In genomic region chr9:86695199-86695817, GRCm38 (mm10) we compare ENCODE assay signal across 8 mouse cellular contexts. TPM values are rescaled to one million over a fixed set of nuclear protein-coding genes. Genes with fewer than 3 reads are reported as not detected.
A peak's percentile ranks its signal among the peaks of the same experiment; 100 is the strongest.
DNase-seq lines count a peak whose midpoint lies in the region; ATAC-seq lines count a peak whose summit lies in the region.

No protein-coding gene starts in this region.

- 1% methylated on average over 34 of the region's 56 CpGs for WGBS in intestine, embryonic 15.5 days
- under 1% methylated on average over 28 of the region's 56 CpGs for WGBS in limb, embryonic 15.5 days
- WGBS in midbrain, embryonic 14.5 days, result under 1% methylated on average over 54 of the region's 56 CpGs

- no peaks in the 10 kb centered on the region; the same call in 1 of the 2 replicates for H3K4me1 ChIP-seq in intestine, embryonic 15.5 days (replicated peaks)
- H3K4me1 ChIP-seq in limb, embryonic 15.5 days, result peaks cover 5% of the 10 kb centered on the region
- no peaks in the 10 kb centered on the region for H3K4me1 ChIP-seq in midbrain, embryonic 14.5 days (ENCODE audit: control insufficient read depth, insufficient read depth, low read length)

- intact Hi-C loops in gastrocnemius, postnatal 14 days (cut with DNase I; ENCODE audit: low total_unique reads), result no loop called here

- H3K27ac ChIP-seq in intestine, embryonic 15.5 days, result 0 out of 2 replicates have a peak overlapping the region, but pooled peaks have one; percentile 17
- peak overlapping the region; percentile 86 for H3K27ac ChIP-seq in limb, embryonic 15.5 days
- H3K27ac ChIP-seq in midbrain, embryonic 14.5 days (replicated peaks; ENCODE audit: low read depth, low read length), result peak overlapping the region; percentile 55

- peak overlapping the region; percentile 98 for H3K4me2 ChIP-seq in intestine, embryonic 15.5 days (replicated peaks)
- peak overlapping the region; percentile 90 for H3K4me2 ChIP-seq in limb, embryonic 15.5 days
- peak overlapping the region; percentile 78 for H3K4me2 ChIP-seq in midbrain, embryonic 14.5 days (ENCODE audit: low read length)

- H3K36me3 ChIP-seq in intestine, embryonic 15.5 days, result no peaks in the 10 kb centered on the region
- H3K36me3 ChIP-seq in limb, embryonic 15.5 days, result no peaks in the 10 kb centered on the region
- no peaks in the 10 kb centered on the region for H3K36me3 ChIP-seq in midbrain, embryonic 14.5 days (ENCODE audit: control insufficient read depth, insufficient read depth, low read length)

- no peaks in the 10 kb centered on the region for H3K9me3 ChIP-seq in intestine, embryonic 15.5 days
- H3K9me3 ChIP-seq in limb, embryonic 15.5 days, result no peaks in the 10 kb centered on the region
- H3K9me3 ChIP-seq in midbrain, embryonic 14.5 days (ENCODE audit: control insufficient read depth, low read length), result no peaks in the 10 kb centered on the region

- ATAC-seq in intestine, embryonic 15.5 days, result peak; percentile 60
- ATAC-seq in limb, embryonic 15.5 days (ENCODE audit: insufficient number of reproducible peaks, low FRiP score, low TSS enrichment, low read depth), result 0 out of 2 replicates have a peak, but pooled peaks have one; percentile 10
- peak; percentile 71 for ATAC-seq in midbrain, embryonic 14.5 days (ENCODE audit: low FRiP score, low TSS enrichment)

- H3K4me3 ChIP-seq in intestine, embryonic 15.5 days (replicated peaks), result peak overlapping the region; percentile 74
- H3K4me3 ChIP-seq in limb, embryonic 15.5 days, result peak overlapping the region; percentile 76
- peak overlapping the region; percentile 72 for H3K4me3 ChIP-seq in midbrain, embryonic 14.5 days (replicated peaks; ENCODE audit: low read depth, low read length)

- DNase-seq in thymus, postnatal 14 days, result peak; percentile 13
- DNase-seq in thymus, postnatal 25 days, result no peak
- DNase-seq in cerebellum, postnatal 25 days, result peak; percentile 41 to 51
- peak; percentile 15 for DNase-seq in gastrocnemius, postnatal 14 days
- peak; percentile 62 for DNase-seq in midbrain, embryonic 14.5 days
- DNase-seq in urinary bladder, postnatal 36 days (ENCODE audit: low spot score in 2 of 2), result peak; percentile 30 to 35

- H3K27me3 ChIP-seq in intestine, embryonic 15.5 days (replicated peaks), result no peaks in the 10 kb centered on the region
- no peaks in the 10 kb centered on the region for H3K27me3 ChIP-seq in limb, embryonic 15.5 days
- no peaks in the 10 kb centered on the region for H3K27me3 ChIP-seq in midbrain, embryonic 14.5 days (ENCODE audit: control insufficient read depth, insufficient read depth, low read length)

- H3K9ac ChIP-seq in intestine, embryonic 15.5 days, result peak overlapping the region; percentile 74
- H3K9ac ChIP-seq in limb, embryonic 15.5 days, result peak overlapping the region; percentile 77
- H3K9ac ChIP-seq in midbrain, embryonic 14.5 days (replicated peaks; ENCODE audit: low read length), result peak overlapping the region; percentile 86

RNA-seq across cellular contexts. Expression of gene Me1, which starts 0.4 kb away (rescaled TPM):
- total RNA-seq in gastrocnemius, postnatal 14 days (2021), result 10 to 100 TPM; 44.0 to 53.4 TPM
- 21.2 and 22.9 TPM in 2 replicates for polyA plus RNA-seq in intestine, embryonic 15.5 days (2015; fragmentation: Nextera tagmentation; extraction: Ambion mirVana)
- polyA plus RNA-seq in limb, embryonic 15.5 days (2015; fragmentation: Nextera tagmentation; extraction: Ambion mirVana), result 31.0 and 32.4 TPM in 2 replicates
- 31.1 and 36.4 TPM in 2 replicates for polyA plus RNA-seq in midbrain, embryonic 14.5 days (2014; fragmentation: Nextera tagmentation; extraction: Ambion mirVana)

RNA-seq across cellular contexts. Expression of gene Prss35, which starts 48.1 kb away (rescaled TPM):
- total RNA-seq in gastrocnemius, postnatal 14 days (2021), result 1 to 10 TPM; 1.1 to 2.7 TPM
- 14.3 and 16.4 TPM in 2 replicates for polyA plus RNA-seq in intestine, embryonic 15.5 days (2015; fragmentation: Nextera tagmentation; extraction: Ambion mirVana)
- polyA plus RNA-seq in limb, embryonic 15.5 days (2015; fragmentation: Nextera tagmentation; extraction: Ambion mirVana), result 91.6 and 94.5 TPM in 2 replicates
- polyA plus RNA-seq in midbrain, embryonic 14.5 days (2014; fragmentation: Nextera tagmentation; extraction: Ambion mirVana), result 2.9 and 3.3 TPM in 2 replicates

Comparison
In these comparisons a context has a peak if more than half of its experiments do, and no peak if none do; other contexts are left out.
1. ATAC-seq: peak in every context shown above with its lines; median percentile 71 in midbrain, embryonic 14.5 days; 60 in intestine, embryonic 15.5 days; 10 in limb, embryonic 15.5 days.
2. H3K27ac ChIP-seq: peak in every context shown above with its lines; median percentile 86 in limb, embryonic 15.5 days; 55 in midbrain, embryonic 14.5 days; 17 in intestine, embryonic 15.5 days.